Mouse (Mus musculus): Measurements from ENCODE around the gene Cst12.
"Not testable (repeated sequence)": the region's sequence is repeated elsewhere in the genome, so short reads cannot be mapped to it uniquely, and the experiment has no call there.

Gene Cst12

GRCm38 (mm10) chr2:148789142-148789541, at the start of gene Cst12:
TSS of gene Cst12 (plus strand) at chr2:148789361.
- no peak for DNase-seq (ENCODE audit: low read depth, low spot score)

GRCm38 (mm10) chr2:148743001-148743400, 46.2 kb upstream of the Cst12 start:
- DNase-seq (ENCODE audit: low read depth, low spot score), result no peak

GRCm38 (mm10) chr2:148743846-148744407, 45.2 kb upstream of the Cst12 start:
- no peak for DNase-seq (ENCODE audit: low read depth, low spot score)

GRCm38 (mm10) chr2:148750058-148750457, 39.1 kb upstream of the Cst12 start, which contains the start of gene Cstl1:
TSS of gene Cstl1 (plus strand) at chr2:148750358.
- no peak for DNase-seq (ENCODE audit: low read depth, low spot score)

- DNase-seq (ENCODE audit: low read depth, low spot score), result peak; percentile 68
These were observed 37.0 kb upstream of the Cst12 start for GRCm38 (mm10) chr2:148751893-148752813.

GRCm38 (mm10) chr2:148754310-148754846, 34.8 kb upstream of the Cst12 start:
- DNase-seq (ENCODE audit: low read depth, low spot score), result no peak

- no peak for DNase-seq (ENCODE audit: low read depth, low spot score)
These were observed 25.3 kb upstream of the Cst12 start for GRCm38 (mm10) chr2:148763648-148764388.

GRCm38 (mm10) chr2:148771397-148771796, 17.8 kb upstream of the Cst12 start, which contains the start of gene Cst11:
TSS of gene Cst11 (minus strand) at chr2:148771497.
- DNase-seq (ENCODE audit: low read depth, low spot score), result not testable (repeated sequence)

GRCm38 (mm10) chr2:148781709-148782108, 7.5 kb upstream of the Cst12 start, which contains the start of gene 8030411F24Rik:
TSS of gene 8030411F24Rik (plus strand) at chr2:148782009.
- no peak for DNase-seq (ENCODE audit: low read depth, low spot score)

GRCm38 (mm10) chr2:148798485-148798884, 9.3 kb downstream of the Cst12 start, which contains the start of gene Cst8:
TSS of gene Cst8 (plus strand) at chr2:148798785.
- DNase-seq (ENCODE audit: low read depth, low spot score), result no peak

GRCm38 (mm10) chr2:148801491-148801921, 12.3 kb downstream of the Cst12 start:
- no peak for DNase-seq (ENCODE audit: low read depth, low spot score)

GRCm38 (mm10) chr2:148806696-148807095, 17.5 kb downstream of the Cst12 start:
- no peak for DNase-seq (ENCODE audit: low read depth, low spot score)

- no peak for DNase-seq (ENCODE audit: low read depth, low spot score)
These were observed 30.7 kb downstream of the Cst12 start, which contains the start of gene Cst13 for GRCm38 (mm10) chr2:148819909-148820308. TSS of gene Cst13 (plus strand) at chr2:148820081.

- DNase-seq (ENCODE audit: low read depth, low spot score), result no peak
These were observed 36.8 kb downstream of the Cst12 start for GRCm38 (mm10) chr2:148825986-148826385.

GRCm38 (mm10) chr2:148834912-148835311, 45.8 kb downstream of the Cst12 start, which contains the start of gene Cst9:
TSS of gene Cst9 (plus strand) at chr2:148835147.
- no peak for DNase-seq (ENCODE audit: low read depth, low spot score)

GRCm38 (mm10) chr2:148838075-148838777, 49.1 kb downstream of the Cst12 start:
- no peak for DNase-seq (ENCODE audit: low read depth, low spot score)

GRCm38 (mm10) chr2:148839224-148839623, 50.1 kb downstream of the Cst12 start:
- DNase-seq (ENCODE audit: low read depth, low spot score), result no peak

Data from c-Kit-negative CD71-positive TER-119-positive erythroid progenitor cells, embryonic 14.5 days (primary cell).